Mouse (Mus musculus) retina, embryonic 14.5 days (tissue): ENCODE measurements around the gene Muc5ac.
"Not testable (repeated sequence)": the region's sequence is repeated elsewhere in the genome, so short reads cannot be mapped to it uniquely, and the experiment has no call there.

Experiments
- DNase-seq: peaks from one replicate; pipeline ENCODE4 v3.0.0-alpha.2; 2015; ENCODE audit warnings: low spot score

Gene Muc5ac

GRCm38 (mm10) chr7:141788677-141789452, at the start of gene Muc5ac:
Gene Muc5ac (plus strand): TSS chr7:141788972.
- DNase-seq = no peak

GRCm38 (mm10) chr7:141747451-141748100, 41.2 kb upstream of the Muc5ac start:
- no peak for DNase-seq

DNA sequence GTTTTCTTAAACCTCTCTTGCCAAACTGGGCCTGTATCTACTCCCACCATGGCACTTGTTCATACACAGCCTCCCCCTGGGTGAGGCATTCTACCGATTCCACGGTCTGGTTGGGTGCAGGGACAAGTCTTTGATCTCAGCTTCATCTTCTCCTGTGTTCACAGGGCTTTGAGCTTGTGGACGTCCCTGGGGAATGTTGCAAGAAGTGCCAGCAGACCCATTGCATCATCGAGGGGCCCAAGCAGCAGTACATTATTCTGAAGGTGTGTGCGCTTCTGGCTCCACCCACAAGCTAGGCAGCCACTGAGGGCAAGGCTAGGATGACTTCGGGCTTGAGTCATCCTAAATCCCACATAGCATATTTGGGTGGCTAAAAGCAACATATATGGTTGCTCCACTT, 36.3 kb upstream of the Muc5ac start:
- DNase-seq = no peak

- peak; percentile 93 for DNase-seq
These were observed 32.9 kb upstream of the Muc5ac start for GRCm38 (mm10) chr7:141755831-141756230.

DNA sequence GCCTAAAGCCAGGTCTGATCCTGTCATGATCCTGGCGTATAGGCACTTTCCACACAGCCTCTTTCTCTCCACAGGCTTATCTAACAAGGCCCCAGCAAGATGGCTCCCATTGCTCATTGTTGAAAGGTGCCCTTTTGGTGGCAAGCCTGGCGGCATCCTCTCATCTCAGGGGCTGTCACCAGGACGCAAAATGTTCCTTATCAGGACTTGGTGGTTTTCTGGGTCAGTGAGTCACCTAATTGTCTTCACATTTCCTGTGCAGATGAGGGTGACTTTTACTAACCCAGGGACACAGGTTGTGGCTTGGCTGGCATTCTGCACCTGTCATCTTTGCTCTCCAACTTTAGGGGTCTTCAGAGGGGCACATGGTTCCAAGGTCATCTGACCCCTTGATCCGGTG, 30.5 kb upstream of the Muc5ac start:
- no peak for DNase-seq

- no peak for DNase-seq
These were observed 18.3 kb upstream of the Muc5ac start for GRCm38 (mm10) chr7:141770521-141770920.

DNA sequence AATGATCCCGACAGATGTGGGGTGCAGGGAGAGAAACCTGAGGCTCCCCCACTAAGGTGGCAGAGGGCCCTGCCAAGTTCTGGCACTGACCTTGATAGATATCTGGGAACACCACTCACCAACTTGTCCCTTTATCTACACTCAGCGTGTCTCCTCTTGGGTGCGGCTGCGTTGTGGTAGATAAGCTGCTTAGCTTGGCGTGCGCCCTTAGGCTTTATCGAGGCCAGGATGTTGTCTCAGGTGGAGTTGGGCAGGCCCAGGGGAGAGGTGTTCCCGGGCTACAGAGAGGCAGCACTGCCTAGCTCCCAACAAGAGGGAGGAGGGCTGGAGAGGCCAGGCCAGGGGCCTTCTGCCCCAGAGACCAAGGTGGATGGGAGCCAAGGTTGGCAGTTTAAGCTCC, 17.8 kb upstream of the Muc5ac start:
- DNase-seq = no peak

DNA sequence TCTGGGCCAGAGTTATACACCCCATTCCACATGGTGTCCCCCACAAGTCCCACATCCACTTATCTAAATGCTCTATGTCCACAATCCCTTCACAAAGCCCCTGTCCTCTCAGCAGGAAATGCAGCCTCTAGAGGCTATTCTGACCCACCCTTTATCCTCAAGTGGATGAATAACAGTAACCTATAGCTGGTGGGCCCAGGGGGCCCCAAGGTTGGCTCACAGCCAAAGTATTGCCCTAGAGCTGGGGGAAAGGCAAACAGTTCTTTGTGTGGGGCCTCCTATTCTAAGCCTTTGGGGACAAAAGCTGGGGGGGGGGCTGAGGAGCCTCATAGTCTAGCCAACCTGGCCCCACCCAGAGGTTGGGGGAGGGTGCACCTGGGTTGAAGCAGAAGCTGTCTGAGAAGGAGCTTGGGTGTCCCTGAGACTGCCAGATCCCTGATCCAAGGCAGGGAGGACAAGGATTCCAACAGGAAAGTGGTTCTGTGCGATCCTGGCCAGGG, 16.7 kb upstream of the Muc5ac start:
- no peak for DNase-seq

DNA sequence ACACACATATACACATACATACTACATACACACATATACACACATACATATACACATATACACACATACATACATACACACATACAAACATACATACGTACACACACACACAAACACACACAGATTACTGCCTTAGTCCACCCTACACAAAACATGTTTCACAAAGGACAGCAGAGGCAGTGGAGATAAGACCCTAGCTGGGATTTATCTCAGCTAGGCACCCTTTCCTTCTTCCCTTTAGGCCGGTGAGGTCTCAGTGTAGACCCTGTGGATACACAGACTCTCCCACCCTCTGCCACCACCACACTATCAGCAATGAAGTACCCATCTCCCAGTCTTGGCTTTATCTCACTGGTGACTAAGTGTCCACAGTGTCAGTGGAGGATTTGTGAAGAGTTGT, 13.9 kb upstream of the Muc5ac start:
- no peak for DNase-seq

GRCm38 (mm10) chr7:141776199-141776598, 12.6 kb upstream of the Muc5ac start:
- DNase-seq = no peak

DNA sequence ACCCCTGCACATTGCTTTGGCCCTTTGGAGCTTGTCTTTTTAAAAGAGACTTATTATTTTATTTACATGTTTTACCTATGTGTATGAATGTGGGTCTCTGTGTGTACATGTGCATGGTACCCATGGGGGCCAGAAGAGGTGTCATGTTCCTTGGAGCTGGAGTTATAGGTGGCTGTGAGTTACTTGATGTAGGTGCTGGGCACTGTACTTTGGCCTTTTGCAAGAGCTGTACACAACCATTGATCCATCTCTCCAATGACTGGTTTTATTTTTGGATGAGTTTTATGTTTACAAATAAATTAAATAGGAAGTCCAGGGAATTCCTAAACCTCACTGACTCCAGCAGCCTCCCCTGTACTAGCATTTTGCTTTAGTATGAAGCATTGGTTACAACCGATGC, 5.5 kb downstream of the Muc5ac start:
- no peak for DNase-seq

- no peak for DNase-seq
These were observed 14.4 kb downstream of the Muc5ac start for GRCm38 (mm10) chr7:141803206-141803605.

- no peak for DNase-seq
These were observed 16.6 kb downstream of the Muc5ac start for GRCm38 (mm10) chr7:141805384-141805783.

- DNase-seq = not testable (repeated sequence)
These were observed 19.1 kb downstream of the Muc5ac start for GRCm38 (mm10) chr7:141807823-141808222.

DNA sequence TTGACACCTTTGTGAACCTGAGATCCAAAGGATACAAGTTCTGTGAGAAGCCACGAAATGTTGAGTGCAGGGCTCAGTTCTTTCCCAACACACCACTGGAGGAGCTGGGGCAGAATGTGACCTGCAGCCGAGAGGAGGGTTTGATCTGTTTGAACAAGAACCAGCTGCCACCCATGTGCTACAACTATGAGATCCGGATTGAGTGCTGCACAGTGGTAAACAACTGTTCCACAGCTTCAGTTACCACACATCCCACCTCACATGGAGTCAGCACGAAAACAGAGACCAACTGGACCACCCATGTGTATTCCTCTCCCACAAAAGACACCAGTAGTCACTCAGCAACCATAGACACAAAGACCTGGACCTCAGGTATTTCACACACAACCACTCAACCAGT, 21.2 kb downstream of the Muc5ac start:
- not testable (repeated sequence) for DNase-seq

DNA sequence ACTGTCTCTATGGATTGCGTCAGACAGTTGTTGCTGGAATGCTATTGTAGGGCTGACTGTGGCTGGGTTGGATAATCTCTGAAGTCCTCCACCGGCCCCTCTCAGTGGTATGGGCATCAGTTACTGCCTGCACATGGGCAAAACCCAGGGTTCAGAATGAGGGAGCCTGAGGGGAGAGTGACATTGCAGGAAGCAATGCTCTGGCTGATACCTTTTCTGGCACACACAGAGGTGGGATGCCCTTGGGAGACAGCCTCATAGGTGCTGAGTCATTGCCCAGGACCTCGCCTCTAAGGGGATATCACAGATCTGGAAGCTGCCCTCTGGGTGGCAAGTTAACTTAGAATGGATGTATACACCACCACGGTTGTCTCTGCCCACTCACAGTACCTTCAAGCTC, 24.5 kb downstream of the Muc5ac start:
- DNase-seq = no peak

- no peak for DNase-seq
These were observed 26.6 kb downstream of the Muc5ac start for GRCm38 (mm10) chr7:141815361-141815760.

DNA sequence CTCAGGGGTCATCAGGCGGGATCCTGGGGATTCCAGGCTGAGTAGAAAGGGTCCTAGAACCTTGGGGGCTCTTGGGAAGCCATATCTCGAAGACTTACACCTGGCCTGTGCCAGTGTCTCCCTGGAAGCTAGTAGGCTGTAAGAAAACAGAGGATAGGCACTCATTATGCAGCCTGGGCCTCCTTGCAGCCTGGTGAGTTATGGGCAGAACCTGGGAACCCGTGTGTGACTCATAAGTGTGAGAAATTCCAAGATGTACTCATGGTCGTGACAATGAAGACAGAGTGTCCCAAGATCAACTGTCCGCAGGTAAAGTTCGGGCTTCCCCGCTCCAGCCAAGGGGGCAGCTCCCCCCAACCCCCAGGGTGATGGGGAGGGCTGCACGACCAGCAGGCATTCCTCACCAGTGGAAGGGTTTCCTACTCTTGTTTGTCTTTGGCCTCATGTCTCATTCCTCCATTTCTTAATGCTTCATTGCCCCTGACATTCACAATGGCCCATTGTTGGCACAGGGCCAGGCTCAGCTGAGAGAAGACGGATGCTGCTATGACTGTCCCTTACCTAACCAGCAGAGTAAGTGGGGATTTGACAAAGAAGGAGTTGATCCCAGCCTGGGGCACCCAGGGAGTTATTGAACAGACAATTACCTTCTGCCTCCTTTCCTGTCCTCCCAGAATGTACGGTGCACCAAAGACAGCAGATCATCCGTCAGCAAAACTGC, 28.7 kb downstream of the Muc5ac start:
- peak; percentile 77 for DNase-seq

- DNase-seq = peak; percentile 5
These were observed 29.5 kb downstream of the Muc5ac start for GRCm38 (mm10) chr7:141818267-141818666.

- no peak for DNase-seq
These were observed 34.0 kb downstream of the Muc5ac start for GRCm38 (mm10) chr7:141822582-141823261.

GRCm38 (mm10) chr7:141823699-141824098, 34.9 kb downstream of the Muc5ac start:
- DNase-seq = no peak

- DNase-seq = no peak
These were observed 35.6 kb downstream of the Muc5ac start for GRCm38 (mm10) chr7:141824398-141824797.
